Mouse (Mus musculus) spleen, postnatal 4 days (tissue): ENCODE data around the gene Serpinc1.
"Not testable (repeated sequence)": the region's sequence is repeated elsewhere in the genome, so short reads cannot be mapped to it uniquely, and the experiment has no call there.

Experiments used
- DNase-seq, 2 experiments: peaks; one replicate each; pipeline ENCODE4 v3.0.0; 2022; ENCODE audit warnings: low spot score in 2 of 2

The Serpinc1 gene

DNA sequence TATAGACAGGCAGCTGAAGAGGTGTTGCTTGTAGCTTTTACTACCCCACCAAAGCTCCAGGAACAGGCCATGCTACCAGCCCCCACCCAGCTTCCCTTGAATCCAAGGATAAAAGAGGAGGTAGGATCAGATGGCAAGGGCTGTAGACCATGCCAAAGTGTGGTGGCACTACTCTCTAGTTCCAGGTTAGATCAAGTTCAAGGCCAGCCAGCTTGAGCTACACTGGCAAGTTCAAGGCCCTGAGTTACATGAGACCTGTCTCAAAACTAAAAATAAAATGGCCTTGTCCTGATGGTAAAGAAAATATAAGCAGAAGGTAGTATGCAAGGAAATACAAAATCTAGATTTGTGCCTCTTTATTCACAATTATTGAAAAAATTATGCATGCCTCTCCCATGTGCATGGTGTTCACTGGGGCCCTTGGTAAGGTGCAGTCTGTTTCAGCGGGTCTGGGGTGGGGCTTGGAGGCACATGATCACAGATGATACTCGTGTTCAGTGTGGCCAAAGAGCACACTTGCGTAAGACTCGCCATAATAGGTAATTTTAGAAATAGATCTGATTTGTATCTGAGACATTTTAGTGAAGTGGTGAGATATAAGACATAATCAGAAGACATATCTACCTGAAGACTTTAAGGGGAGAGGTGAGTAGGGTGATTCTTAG is at the start of gene Serpinc1:
Gene Serpinc1, plus strand, starts transcription at position 515 of the 665 bp plus-strand sequence.
- DNase-seq = no peak

DNA sequence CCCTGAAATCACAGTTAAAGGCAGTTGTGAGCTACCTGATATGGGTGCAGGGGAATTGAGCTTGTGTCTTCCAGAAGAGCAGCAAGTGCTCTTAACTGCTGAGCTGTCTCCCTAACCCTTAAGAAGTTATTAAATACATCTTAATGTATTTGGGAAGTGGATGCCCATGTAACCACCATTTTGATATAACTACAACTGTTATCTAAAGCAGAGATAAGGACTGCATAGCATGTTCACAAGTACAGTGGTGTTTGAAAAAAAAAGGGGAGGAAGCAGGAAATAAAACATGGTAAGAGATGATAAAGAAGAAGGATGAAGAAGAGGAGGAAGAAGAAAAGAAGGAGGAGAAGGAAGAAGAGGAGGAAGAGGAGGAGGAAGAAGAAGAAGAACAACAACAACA is 47.1 kb upstream of the Serpinc1 start:
- no peak for DNase-seq

DNA sequence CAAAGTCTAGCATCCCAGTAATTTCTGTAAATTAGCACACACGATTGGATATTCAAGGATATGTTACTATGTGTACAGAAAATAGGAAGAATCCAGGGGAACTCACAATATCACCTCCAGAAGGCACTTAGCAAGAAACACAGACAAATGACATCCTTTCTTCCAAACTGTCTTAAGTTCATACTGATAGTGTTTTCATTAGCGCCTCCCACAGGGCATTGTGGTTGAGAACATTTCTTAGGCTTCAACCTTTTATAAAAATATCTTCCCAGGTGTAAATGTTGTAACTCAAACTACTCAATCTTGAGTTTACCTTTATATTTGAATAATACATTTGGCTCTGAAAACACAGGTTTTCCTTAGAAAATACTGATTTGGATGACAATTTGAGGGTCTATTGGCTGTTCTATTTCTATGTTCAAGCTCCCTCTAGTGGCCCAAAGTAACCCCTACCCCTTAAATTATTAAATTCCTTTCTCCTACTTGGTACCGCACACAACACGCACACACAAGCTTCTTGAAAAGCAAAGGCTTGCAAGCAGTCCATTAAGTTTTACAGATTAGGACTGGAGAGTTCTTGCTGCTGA is 44.4 kb upstream of the Serpinc1 start:
- DNase-seq = no peak

DNA sequence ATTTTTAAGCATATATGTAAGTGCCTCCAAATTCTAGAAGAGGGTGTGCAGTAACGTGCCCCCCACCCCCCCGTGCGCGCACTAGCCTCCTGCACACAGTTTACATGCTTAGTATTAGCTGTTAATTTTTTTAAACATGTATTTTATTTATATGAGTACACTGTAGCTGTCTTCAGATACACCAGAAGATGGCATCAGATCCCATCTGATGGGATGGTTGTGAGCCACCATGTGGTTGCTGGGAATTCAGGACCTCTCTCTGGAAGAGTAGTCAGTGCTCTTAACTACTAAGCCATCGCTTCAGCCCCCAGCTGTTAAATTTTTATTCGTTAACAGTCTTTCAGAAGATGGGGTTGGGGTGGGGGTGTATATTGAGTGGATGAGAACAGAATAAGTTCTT is 42.8 kb upstream of the Serpinc1 start:
- DNase-seq = no peak

- DNase-seq = no peak
Measured at GRCm38 (mm10) chr1:160963199-160963598, 15.2 kb upstream of the Serpinc1 start.

DNA sequence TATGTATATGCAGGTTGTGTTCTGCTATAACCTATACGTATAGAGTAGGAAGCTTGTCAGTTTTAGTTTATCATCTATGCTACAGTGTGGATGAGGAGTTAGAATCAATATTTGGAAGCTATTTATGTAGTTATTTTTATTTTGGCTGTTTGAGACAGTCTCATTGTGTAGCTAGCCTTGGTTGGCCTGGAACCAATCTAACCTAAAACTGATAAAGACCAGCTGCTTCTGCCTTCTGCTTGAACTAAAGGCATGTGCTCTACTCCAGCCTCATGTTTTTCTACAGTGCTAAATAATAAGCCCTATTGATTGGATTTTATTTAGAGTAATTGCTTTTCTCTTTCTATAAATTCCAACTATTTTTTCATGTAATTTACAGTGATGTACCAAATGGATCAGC is 11.1 kb upstream of the Serpinc1 start:
- DNase-seq = no peak

- DNase-seq = no peak
Measured at GRCm38 (mm10) chr1:160968643-160969042, 9.7 kb upstream of the Serpinc1 start.

- no peak for DNase-seq
Measured at GRCm38 (mm10) chr1:160980021-160980420, 1.6 kb downstream of the Serpinc1 start.

- no peak for DNase-seq
Measured at GRCm38 (mm10) chr1:160980537-160981234, 2.3 kb downstream of the Serpinc1 start.

GRCm38 (mm10) chr1:160981337-160981736 is 3.0 kb downstream of the Serpinc1 start:
- no peak for DNase-seq

- no peak for DNase-seq
Measured at GRCm38 (mm10) chr1:160982887-160983286, 4.5 kb downstream of the Serpinc1 start.

- not testable (repeated sequence) for DNase-seq
Measured at GRCm38 (mm10) chr1:160984731-160985130, 6.3 kb downstream of the Serpinc1 start.

DNA sequence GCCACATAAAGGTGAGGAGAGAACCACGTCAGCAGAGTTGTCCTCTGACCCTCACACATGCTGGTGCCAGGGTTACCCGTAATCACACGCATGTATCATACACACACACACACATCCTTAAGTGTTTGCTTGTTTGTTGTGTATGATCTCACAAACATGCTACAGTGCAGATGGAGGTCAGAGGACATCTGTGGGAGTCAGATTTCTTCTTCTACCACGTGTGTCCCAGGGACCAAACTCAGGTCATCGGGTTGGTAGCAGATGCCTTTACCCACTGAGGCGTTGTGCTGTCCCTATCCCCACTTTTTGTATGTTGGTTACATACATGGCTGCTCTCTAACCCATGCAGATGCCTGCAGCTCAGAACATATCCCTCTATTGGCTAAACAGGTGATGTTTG is 7.1 kb downstream of the Serpinc1 start:
- no peak for DNase-seq

GRCm38 (mm10) chr1:160986881-160987635 is 8.7 kb downstream of the Serpinc1 start:
- DNase-seq = no peak

- no peak for DNase-seq
Measured at GRCm38 (mm10) chr1:160989395-160989794, 11.0 kb downstream of the Serpinc1 start.

GRCm38 (mm10) chr1:160993851-160994250 is 15.5 kb downstream of the Serpinc1 start:
- DNase-seq = no peak

DNA sequence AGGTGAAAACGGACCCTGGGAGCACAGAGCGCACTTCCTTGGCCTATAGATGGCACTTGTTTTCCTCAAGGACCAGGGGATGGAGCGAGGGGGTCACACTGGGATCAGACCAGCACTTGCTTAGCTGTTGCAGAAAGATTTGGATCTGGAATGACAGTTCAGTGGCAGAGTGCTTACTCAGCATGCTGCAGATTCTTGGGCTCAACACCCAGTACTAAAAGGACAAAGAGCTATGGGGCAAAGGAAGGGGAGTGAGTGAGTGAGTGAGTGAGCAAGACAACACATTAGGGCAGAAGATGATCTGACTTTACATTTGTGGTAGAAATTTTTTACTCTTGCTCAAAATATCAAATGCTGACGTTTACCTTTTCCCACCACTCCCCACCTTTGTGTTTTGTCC is 26.6 kb downstream of the Serpinc1 start:
- DNase-seq = no peak

DNA sequence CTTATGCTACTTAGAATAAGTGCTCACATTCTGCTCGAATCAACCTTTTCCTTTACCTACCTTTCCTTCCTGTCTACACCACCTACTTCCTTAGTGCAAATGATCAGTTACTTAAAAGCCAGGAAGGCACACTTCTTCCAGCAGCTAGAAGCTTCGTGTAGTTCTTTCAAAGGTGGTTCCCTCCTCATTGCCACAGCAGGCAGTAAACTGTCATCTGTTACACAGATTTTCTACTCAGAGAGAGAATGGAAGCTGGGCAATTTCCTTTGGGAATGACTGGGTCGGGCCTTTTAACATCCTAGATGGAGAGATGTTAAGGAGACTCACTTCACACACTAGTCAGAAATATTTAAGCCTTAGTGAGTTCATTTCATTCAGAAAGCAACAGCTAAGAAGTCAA is 27.1 kb downstream of the Serpinc1 start:
- no peak for DNase-seq

- no peak for DNase-seq
Measured at GRCm38 (mm10) chr1:161006471-161006870, 28.1 kb downstream of the Serpinc1 start.

DNA sequence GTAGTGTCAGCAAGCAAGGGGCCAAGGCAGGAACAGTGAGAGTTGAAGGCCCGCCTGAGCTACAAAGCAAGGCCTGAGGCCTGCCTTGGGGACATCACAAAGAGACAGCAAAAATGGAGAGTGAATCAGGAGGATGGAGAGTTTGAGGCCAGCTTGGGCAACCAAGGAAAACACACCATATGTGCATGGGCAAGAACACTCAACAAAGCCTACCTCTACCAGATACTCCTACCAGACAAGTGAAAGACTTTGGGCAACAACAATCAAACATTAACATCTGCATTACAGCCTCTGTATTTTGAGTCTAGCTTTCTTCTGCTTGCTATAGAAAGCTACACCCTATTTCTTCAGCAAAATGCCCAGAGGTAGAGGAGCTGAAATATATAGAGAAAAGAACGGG is 29.7 kb downstream of the Serpinc1 start:
- no peak for DNase-seq

- no peak for DNase-seq
Measured at GRCm38 (mm10) chr1:161010436-161010835, 32.1 kb downstream of the Serpinc1 start.

- DNase-seq = no peak
Measured at GRCm38 (mm10) chr1:161016378-161016777, 38.0 kb downstream of the Serpinc1 start.
